Mouse (Mus musculus): ENCODE data around the gene Caml. TPM values are rescaled to one million over a fixed set of nuclear protein-coding genes. Genes with fewer than 3 reads are reported as not detected.

The Caml gene
- total RNA-seq (2023), result 22.6 TPM

GRCm38 (mm10) chr13:55622649-55623541, at the start of gene Caml:
Gene Caml (plus strand): TSS chr13:55623005.

DNA sequence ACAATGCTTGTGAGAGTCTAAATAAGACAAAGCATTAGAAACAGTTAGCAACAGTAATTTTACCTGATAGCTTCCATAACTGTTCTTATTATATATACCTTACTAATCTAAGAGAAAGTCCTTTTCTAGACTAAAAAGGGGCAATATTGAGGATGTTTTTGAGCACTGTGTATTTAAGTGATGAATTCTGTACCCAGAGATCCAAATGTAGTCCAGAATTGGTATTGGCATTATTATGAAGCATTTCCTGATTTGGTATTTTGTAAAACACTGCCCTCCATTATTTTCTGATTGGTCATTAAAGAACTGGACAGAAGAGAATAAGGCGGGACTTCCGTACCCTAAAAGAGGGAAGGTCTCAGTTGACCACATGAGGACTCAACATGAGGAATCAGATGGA, 49.4 kb upstream of the Caml start, which contains the start of gene Tmed9:
Gene Tmed9, plus strand, starts transcription at position 301 of the 400 bp plus-strand sequence.

DNA sequence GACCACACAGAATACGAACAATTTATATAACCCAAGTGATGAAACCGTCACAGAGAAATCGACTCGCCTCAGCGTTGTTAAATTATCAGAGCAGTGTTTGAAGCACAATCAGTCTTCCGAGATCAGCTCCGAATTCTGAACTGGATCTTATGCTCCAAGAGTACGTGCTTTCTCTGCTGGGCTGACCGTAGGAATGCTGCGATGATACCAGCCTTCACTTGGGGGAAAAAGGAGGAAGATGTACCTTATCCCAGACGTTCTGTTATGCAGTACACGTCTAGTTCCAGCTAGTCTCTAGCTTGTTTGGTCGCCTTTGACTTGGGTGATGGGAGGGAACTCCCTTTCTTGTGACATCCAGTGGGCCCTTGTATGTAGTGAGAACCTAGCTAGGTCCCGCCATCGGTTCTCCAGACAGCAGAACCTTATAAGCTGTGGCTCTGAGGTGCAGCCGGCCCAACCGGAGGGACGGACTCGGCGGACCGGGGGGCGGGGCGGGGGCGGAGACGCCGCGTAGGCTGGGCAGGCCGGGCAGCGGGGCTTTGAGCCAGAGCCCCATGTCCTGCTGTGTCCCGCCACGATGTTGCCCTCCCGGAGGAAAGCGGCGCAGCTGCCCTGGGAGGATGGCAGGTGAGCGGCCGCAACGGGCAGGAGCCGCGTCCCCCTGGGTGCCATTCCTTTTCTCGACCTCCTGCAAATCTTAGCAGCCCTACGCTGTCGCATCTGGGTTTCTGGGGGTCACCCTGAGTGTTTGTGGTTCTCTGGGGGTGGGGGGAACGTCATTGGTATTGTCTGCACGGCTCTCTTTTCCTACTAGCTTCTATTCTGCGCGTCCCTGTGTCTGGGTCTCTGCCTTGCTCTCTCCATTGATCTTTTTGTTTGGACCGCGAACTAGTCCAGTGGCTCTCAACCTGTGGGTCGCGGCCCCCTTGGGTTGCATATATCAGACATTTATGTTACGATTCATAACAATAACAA, 23.0 kb upstream of the Caml start, which contains the start of gene B4galt7:
Gene B4galt7, plus strand, starts transcription at position 331 of the 975 bp plus-strand sequence.

DNA sequence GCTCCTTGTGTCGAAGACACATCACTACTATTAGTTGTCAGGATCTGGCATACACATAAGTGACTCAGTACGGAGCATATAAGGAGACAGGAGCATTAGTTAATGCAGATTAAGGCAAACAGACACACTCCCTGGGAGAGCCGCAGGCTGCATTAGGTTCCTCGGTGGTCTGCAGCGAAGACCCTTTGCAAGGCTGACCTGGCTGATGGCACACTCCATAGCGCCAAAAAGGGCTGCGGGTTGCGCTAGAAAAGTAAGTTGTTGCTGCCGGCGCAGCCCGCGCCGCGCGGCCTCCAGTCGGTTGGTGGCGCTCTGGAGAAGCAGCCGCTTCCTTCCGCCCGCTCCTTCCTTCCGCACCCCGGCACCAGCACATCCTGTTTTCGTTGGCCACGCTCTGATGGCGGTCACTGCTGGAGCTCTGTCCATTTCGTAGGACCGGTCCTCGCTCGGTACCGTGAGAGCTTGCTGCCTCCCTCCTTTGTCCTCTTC, 11.9 kb downstream of the Caml start, which contains the start of gene Ddx46:
Gene Ddx46, plus strand, starts transcription at position 389 of the 489 bp plus-strand sequence.

Other genes with a start within 250 kb of the Caml start
- gene Slc34a1, start 224.8 kb upstream of the Caml start, total RNA-seq (2023), result not detected
- not detected for gene Pfn3, start 207.8 kb upstream of the Caml start, total RNA-seq (2023)
- gene F12, start 196.2 kb upstream of the Caml start, total RNA-seq (2023), result 0.47 TPM
- 458 TPM for gene Grk6, start 177.9 kb upstream of the Caml start, total RNA-seq (2023)
- 50.3 TPM for gene Prr7, start 158.7 kb upstream of the Caml start, total RNA-seq (2023)
- 0.24 TPM for gene Dbn1, start 134.9 kb upstream of the Caml start, total RNA-seq (2023)
- 11.0 TPM for gene Pdlim7, start 109.3 kb upstream of the Caml start, total RNA-seq (2023)
- 15.6 TPM for gene Dok3, start 93.7 kb upstream of the Caml start, total RNA-seq (2023)
- 74.8 TPM for gene Ddx41, start 86.3 kb upstream of the Caml start, total RNA-seq (2023)
- gene Fam193b, start 51.9 kb upstream of the Caml start, total RNA-seq (2023), result 173 TPM
- gene Tmed9, start 49.3 kb upstream of the Caml start, total RNA-seq (2023), result 102 TPM
- gene B4galt7, start 23.1 kb upstream of the Caml start, total RNA-seq (2023), result 31.1 TPM
- 96.7 TPM for gene Ddx46, start 12.0 kb downstream of the Caml start, total RNA-seq (2023)
- gene B230219D22Rik, start 70.1 kb downstream of the Caml start, total RNA-seq (2023), result 24.9 TPM
- 27.5 TPM for gene Txndc15, start 91.6 kb downstream of the Caml start, total RNA-seq (2023)
- 29.6 TPM for gene Pcbd2, start 104.4 kb downstream of the Caml start, total RNA-seq (2023)
- gene Catsper3, start 161.6 kb downstream of the Caml start, total RNA-seq (2023), result not detected
- gene Pitx1, start 213.2 kb downstream of the Caml start, total RNA-seq (2023), result not detected